Mouse (Mus musculus): ENCODE data around the gene Ooep. TPM values are rescaled to one million over a fixed set of nuclear protein-coding genes. Genes with fewer than 3 reads are reported as not detected.
"Not testable (repeated sequence)": the region's sequence is repeated elsewhere in the genome, so short reads cannot be mapped to it uniquely, and the experiment has no call there.

The Ooep gene
- total RNA-seq, 2 experiments from 2014 or later: not detected

- intact Hi-C loops (cut with DNase I): no loop called here
- H3K4me3 ChIP-seq: no peak overlapping the region
- no peak for DNase-seq (ENCODE audit: extremely low spot score in 1 of 2, low spot score in 2 of 2)
- H3K27ac ChIP-seq: no peak overlapping the region
- peak; percentile 51 for TF ChIP-seq CTCF (IDR thresholded peaks at IDR 0.05)
Measured at GRCm38 (mm10) chr9:78385893-78386292, 7.4 kb upstream of the Ooep start.

DNA sequence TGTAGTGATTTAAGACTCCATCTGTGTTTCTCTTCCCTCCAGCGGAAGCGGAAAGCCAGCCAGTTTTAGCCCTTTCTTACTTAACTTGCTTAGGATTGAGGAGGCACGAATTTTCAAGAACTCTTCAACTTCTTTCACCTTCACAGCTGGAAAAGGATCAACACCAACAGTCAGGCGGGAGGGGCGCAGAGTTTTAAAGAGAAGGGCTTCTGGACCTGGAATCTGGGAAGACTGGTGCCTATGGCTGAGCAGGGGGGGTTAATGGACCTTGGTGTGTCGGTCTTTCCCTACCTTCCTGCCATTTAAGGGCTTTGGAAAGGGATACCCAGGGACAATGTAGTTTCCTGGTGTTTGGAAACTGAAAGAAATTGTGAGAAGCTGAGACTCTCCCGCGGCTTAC lies 979 bp downstream of the Ooep start:
- no peak for TF ChIP-seq CTCF (IDR thresholded peaks at IDR 0.05)
- Histone ChIP-seq H3K4me3 (no peak overlapping the region), H3K27ac (no peak overlapping the region)
- intact Hi-C loops (cut with DNase I): no loop called here
- no peak for DNase-seq (ENCODE audit: extremely low spot score in 1 of 2, low spot score in 2 of 2)

DNA sequence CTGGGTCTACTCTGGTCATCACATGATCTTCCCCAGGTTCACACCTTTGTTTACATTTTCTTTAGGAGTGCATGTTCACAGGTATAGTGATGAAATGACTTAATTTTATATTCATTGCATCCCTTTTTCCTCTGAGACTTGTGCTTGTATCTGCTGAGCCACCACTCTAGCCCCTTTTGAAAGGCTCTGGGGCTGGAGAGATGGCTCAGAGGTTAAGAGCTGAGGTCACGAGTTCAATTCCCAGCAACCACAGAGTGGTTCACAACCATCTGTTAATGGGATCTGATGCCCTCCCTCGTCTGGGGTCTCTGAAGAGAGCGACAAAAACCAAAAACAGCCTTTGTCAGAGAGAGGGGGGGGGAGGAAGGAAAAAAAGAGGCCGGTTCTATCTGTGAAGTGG lies 3.0 kb downstream of the Ooep start:
- intact Hi-C loops (cut with DNase I): no loop called here
- no peak for TF ChIP-seq CTCF (IDR thresholded peaks at IDR 0.05)
- Histone ChIP-seq H3K27ac (no peak overlapping the region), H3K4me3 (no peak overlapping the region)
- DNase-seq (ENCODE audit: extremely low spot score in 1 of 2, low spot score in 2 of 2): no peak

- intact Hi-C loops (cut with DNase I): no loop called here
- TF ChIP-seq CTCF (IDR thresholded peaks at IDR 0.05): no peak
- no peak overlapping the region for H3K27ac ChIP-seq
- no peak overlapping the region for H3K4me3 ChIP-seq
- no peak for DNase-seq (ENCODE audit: extremely low spot score in 1 of 2, low spot score in 2 of 2)
Measured at GRCm38 (mm10) chr9:78374885-78375389, 3.6 kb downstream of the Ooep start.

DNA sequence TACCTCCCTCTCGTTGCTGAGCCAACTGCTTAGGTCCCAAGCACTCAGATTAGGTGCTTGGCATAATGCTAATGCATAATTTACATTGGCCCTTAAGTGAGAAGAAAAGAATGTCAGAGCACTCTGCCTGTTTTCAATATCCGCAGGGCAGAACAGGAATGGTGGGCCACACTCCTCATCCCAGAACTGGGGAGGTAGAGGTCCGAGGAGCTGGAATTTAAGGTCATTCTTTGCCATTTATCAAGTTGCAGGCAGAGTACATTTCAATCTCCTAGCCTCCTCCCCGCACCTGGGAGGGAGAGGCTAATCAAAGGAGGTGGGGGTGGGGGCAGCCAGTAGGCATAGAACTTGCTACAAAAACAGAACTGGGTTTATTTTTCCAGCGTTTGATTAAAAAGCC lies 4.1 kb downstream of the Ooep start:
- H3K4me3 ChIP-seq: no peak overlapping the region
- H3K27ac ChIP-seq: no peak overlapping the region
- TF ChIP-seq CTCF (IDR thresholded peaks at IDR 0.05): no peak
- no peak for DNase-seq (ENCODE audit: extremely low spot score in 1 of 2, low spot score in 2 of 2)
- intact Hi-C loops (cut with DNase I): no loop called here

GRCm38 (mm10) chr9:78372827-78373504 lies 5.6 kb downstream of the Ooep start:
- Histone ChIP-seq H3K27ac (no peak overlapping the region), H3K4me3 (no peak overlapping the region)
- intact Hi-C loops (cut with DNase I): no loop called here
- TF ChIP-seq CTCF (IDR thresholded peaks at IDR 0.05): no peak
- DNase-seq (ENCODE audit: extremely low spot score in 1 of 2, low spot score in 2 of 2): no peak

- Histone ChIP-seq H3K4me3 (no peak overlapping the region), H3K27ac (no peak overlapping the region)
- no peak for TF ChIP-seq CTCF (IDR thresholded peaks at IDR 0.05)
- intact Hi-C loops (cut with DNase I): no loop called here
- DNase-seq (ENCODE audit: extremely low spot score in 1 of 2, low spot score in 2 of 2): no peak
Measured at GRCm38 (mm10) chr9:78371441-78371840, 7.1 kb downstream of the Ooep start.

DNA sequence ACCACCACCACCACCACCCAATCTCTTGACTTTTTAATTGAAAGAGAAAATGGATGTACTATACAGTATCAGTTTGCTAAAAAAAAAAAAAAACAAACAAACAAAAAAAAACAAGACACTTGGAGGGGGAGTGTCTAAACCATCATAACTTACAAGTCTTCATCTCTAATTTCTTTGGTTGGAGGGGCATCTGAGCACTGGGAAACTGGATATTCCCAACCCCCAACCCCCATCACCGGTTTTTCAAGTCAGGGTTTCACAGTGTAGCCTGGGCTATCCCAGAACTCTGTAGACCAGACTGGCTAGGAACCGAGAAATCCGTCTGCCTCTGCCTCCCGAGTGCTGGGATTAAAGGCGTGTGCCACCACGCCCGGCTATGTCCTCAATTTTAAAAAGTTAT lies 8.7 kb downstream of the Ooep start:
- no peak for TF ChIP-seq CTCF (IDR thresholded peaks at IDR 0.05)
- no peak for DNase-seq (ENCODE audit: extremely low spot score in 1 of 2, low spot score in 2 of 2)
- intact Hi-C loops (cut with DNase I): no loop called here
- Histone ChIP-seq H3K4me3 (no peak overlapping the region), H3K27ac (no peak overlapping the region)

- DNase-seq (ENCODE audit: extremely low spot score in 1 of 2, low spot score in 2 of 2): no peak
- intact Hi-C loops (cut with DNase I): no loop called here
- Histone ChIP-seq H3K4me3 (no peak overlapping the region), H3K27ac (no peak overlapping the region)
- TF ChIP-seq CTCF (IDR thresholded peaks at IDR 0.05): no peak
Measured at GRCm38 (mm10) chr9:78369349-78369748, 9.2 kb downstream of the Ooep start.

DNA sequence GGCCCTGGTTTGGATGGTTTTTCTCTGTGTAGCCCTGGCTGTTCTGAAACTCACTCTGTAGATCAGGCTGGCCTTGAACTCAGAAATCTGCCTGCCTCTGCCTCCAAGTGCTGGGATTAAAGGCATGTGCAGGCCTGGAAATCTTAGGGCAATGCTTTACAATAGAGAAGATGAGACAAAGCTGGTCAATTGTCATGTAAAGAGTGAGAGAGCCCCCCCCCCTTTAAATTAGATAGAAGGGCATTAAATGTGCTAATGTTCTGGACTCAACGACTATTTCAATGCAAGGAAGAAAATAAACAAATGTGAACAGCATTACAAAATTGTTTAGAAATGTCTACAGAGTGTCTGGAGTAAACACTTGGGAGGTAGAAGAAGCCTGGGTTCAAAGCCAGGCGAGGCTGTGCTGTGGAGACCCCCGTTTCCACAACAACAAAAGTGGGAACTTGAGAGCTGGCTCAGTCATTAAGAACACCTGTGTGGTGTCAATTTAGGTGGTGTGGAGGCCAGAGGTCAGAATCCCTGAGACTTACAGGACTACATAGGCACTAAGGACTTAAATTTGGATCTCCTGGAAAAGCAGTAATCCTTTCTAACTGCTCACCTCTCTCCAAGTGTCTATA lies 9.7 kb downstream of the Ooep start:
- TF ChIP-seq CTCF (IDR thresholded peaks at IDR 0.05): no peak
- no peak for DNase-seq (ENCODE audit: extremely low spot score in 1 of 2, low spot score in 2 of 2)
- intact Hi-C loops (cut with DNase I): no loop called here
- no peak overlapping the region for H3K27ac ChIP-seq
- H3K4me3 ChIP-seq: no peak overlapping the region

DNA sequence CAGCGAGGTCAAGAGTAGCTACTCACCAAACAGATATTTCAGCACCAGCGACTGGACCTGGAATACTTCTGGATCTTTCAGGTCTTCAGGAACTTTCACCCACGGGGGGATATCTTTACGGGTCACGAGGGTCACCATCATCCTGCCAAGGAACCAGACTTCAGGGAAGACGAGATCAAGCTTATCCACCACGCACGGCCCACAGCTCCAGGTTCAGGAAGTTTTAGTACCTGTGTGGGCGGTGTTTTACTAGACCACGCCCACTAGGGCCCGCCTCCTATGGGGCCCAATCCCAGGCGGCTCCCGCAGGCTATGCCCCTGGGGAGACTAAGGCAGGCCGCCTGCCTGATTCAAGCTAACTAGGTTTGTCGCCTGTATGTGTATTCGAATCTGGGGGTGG lies 10.6 kb downstream of the Ooep start, which contains the start of gene Dppa5a:
Gene Dppa5a, minus strand, starts transcription at position 219 of the 400 bp plus-strand sequence.
- intact Hi-C loops (cut with DNase I); H3K27ac ChIP-seq; H3K4me3 ChIP-seq; DNase-seq (ENCODE audit: extremely low spot score in 1 of 2, low spot score in 2 of 2): not testable (repeated sequence)

DNA sequence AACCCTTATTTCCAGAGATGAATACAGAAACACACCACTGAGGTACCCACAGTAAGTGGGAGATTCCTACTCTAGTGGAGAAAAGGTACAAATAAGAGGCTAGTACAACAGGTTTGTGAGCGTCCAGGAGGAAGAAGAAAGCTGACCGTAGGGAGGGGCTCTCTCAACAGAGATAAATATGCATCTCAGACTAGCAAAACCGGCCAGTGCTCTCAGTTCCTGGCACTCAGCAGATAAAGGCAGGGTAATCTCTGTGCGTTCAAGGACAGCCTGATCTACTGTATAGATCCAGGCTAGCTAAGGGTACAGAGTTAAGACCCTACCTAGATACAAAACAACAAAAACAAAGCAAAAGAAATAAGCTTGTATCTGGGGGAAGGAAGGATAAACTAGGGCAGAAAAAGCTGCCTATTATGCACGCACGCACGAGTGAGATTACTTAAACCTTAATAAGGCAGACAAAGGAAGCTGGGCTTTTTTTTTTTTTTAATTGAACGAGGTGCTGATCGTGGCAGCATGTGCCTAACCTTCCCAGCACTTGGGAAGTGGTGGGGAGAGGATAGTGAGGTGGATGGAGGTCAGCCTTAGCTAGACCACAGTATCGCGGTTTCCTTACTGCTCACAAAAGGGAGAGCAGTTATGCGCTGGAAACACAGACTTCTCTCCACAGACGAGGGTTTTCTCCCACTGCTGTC lies 12.5 kb downstream of the Ooep start:
- no peak for TF ChIP-seq CTCF (IDR thresholded peaks at IDR 0.05)
- Histone ChIP-seq H3K27ac (no peak overlapping the region), H3K4me3 (no peak overlapping the region)
- intact Hi-C loops (cut with DNase I): no loop called here
- DNase-seq (ENCODE audit: extremely low spot score in 1 of 2, low spot score in 2 of 2): no peak

Data from left cerebral cortex, adult 2 months (tissue).